Mouse (Mus musculus): ENCODE data around the gene Hyal1. TPM values are rescaled to one million over a fixed set of nuclear protein-coding genes. Genes with fewer than 3 reads are reported as not detected.

The Hyal1 gene
- total and polyA plus RNA-seq, 3 experiments = 1.3 to 3.4 TPM; not detected in 1

DNA sequence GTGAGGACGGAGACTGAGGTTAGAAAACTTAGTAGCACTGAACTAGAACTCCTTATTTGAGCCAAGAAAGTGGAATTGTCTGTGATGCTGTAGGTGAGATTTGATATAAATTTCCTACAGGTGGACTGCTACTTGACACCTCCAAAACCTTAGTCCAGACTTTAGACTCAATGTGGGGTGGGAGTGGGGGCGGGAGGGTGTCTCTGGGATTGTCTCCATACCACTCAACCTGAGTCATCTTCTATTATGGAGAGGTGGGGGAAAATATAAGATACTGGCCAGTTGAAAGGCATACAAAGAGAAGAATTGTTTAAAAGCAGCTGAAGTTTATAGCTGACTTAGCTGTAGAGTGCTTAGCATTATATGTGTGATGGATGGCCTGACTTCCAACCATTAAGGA is 21.0 kb upstream of the Hyal1 start:
- DNase-seq (ENCODE audit: low read depth, low spot score) = no peak
- peak overlapping the region; percentile 94 for H3K9ac ChIP-seq (ENCODE audit: control insufficient read depth, low read depth, low read length, poor library complexity, severe bottlenecking)
- H3K79me2 ChIP-seq (ENCODE audit: control insufficient read depth, insufficient read depth, low read length, poor library complexity) = peaks cover 35% of the 10 kb centered on the region
- no peaks in the 10 kb centered on the region for H3K27me3 ChIP-seq (ENCODE audit: control insufficient read depth in 1 of 2, insufficient read depth in 2 of 2, low read length in 2 of 2)
- peaks cover 10 to 29% of the 10 kb centered on the region in 2 experiments; a peak in 3 of 4 replicates for H3K36me3 ChIP-seq (ENCODE audit: control insufficient read depth in 1 of 2, insufficient read depth in 2 of 2, low read length in 2 of 2)
- peak overlapping the region; percentile 82 to 91 for H3K4me3 ChIP-seq (ENCODE audit: control insufficient read depth in 1 of 2, insufficient read depth in 1 of 2, low read depth in 2 of 2, low read length in 2 of 2)
- peaks cover 10 to 33% of the 10 kb centered on the region in 2 experiments for H3K4me1 ChIP-seq (ENCODE audit: control insufficient read depth in 1 of 2, insufficient read depth in 2 of 2, low read length in 2 of 2)
- peak overlapping the region; percentile 90 for H3K27ac ChIP-seq (ENCODE audit: control insufficient read depth, low read depth, low read length)
- no peaks in the 10 kb centered on the region for H3K9me3 ChIP-seq (replicated peaks; ENCODE audit: insufficient read depth, low read length)
- 0 out of 2 replicates have a peak, but pooled peaks have one; percentile 22 for TF ChIP-seq CHD1 (IDR thresholded peaks at IDR 0.05; ENCODE audit: low read depth, low read length)
- TF ChIP-seq POLR2AphosphoS2 (IDR thresholded peaks at IDR 0.05; ENCODE audit: low read length) = no peak

DNA sequence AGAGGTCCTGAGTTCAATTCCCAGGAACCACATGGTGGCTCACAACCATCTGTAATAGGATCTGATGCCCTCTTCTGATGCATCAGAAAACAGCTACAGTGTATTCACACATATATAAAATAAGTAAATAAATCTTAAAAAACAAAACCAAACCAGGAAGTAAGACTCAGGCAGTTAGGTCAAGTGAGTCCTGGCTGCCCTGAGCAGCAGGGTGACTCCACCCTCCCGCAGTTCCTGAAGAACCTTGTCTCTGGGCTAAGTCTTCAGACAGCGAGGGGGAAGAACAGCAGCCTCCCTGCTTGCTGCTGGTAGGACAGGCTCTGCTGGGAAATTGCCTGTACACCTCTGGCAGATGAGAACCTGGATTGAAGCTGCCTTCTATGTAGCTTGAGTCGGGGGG is 20.4 kb upstream of the Hyal1 start:
- Histone ChIP-seq H3K79me2 (ENCODE audit: control insufficient read depth, insufficient read depth, low read length, poor library complexity) (peaks cover 35% of the 10 kb centered on the region), H3K9me3 (replicated peaks; ENCODE audit: insufficient read depth, low read length) (no peaks in the 10 kb centered on the region), H3K36me3 (ENCODE audit: control insufficient read depth in 1 of 2, insufficient read depth in 2 of 2, low read length in 2 of 2) (peaks cover 10 to 29% of the 10 kb centered on the region in 2 experiments; a peak in 3 of 4 replicates), H3K4me3 (ENCODE audit: control insufficient read depth in 1 of 2, insufficient read depth in 1 of 2, low read depth in 2 of 2, low read length in 2 of 2) (peak overlapping the region; percentile 20 to 82; a peak in 3 of 4 replicates), H3K27me3 (ENCODE audit: control insufficient read depth in 1 of 2, insufficient read depth in 2 of 2, low read length in 2 of 2) (no peaks in the 10 kb centered on the region), H3K4me1 (ENCODE audit: control insufficient read depth in 1 of 2, insufficient read depth in 2 of 2, low read length in 2 of 2) (peaks cover 10 to 28% of the 10 kb centered on the region in 2 experiments), H3K9ac (ENCODE audit: control insufficient read depth, low read depth, low read length, poor library complexity, severe bottlenecking) (peak overlapping the region; percentile 94), H3K27ac (ENCODE audit: control insufficient read depth, low read depth, low read length) (peak overlapping the region; percentile 40)
- TF ChIP-seq TBP (IDR thresholded peaks at IDR 0.05; ENCODE audit: low read depth, low read length) (no peak), ELF1 (IDR thresholded peaks at IDR 0.05; ENCODE audit: low read depth, low read length) (peak; percentile 70)
- peak; percentile 50 for DNase-seq (ENCODE audit: low read depth, low spot score)

DNA sequence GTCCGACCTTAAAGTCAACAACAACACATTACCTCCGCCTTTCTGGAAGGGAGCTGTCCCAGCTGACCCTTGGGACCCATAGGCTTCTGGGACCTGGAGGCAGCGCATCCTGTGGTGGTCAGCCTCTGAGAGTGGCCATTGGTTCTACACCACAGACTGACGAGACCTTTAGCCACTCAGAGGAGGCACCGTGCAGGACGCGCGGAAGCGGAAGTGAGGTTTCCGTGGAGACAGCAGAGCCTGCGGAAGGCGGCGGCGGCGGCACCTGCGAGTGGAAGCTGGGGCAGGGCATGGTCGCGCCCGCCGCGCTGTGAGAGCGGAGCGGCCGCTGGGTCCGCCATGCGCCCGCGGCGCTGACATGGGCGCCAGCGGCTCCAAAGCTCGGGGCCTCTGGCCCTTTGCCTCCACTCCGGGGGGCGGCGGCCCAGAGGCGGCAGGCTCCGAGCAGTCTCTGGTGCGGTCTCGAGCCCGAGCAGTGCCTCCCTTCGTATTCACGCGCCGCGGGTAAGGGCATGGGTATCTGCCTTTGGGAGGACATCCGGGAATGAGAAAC is 13.6 kb upstream of the Hyal1 start, which contains the start of gene Tusc2:
Tusc2 (plus strand) TSS at position 227 of the 553 bp plus-strand sequence.
- Histone ChIP-seq H3K36me3 (ENCODE audit: control insufficient read depth in 1 of 2, insufficient read depth in 2 of 2, low read length in 2 of 2) (peaks cover 7% of the 10 kb centered on the region in 2 experiments), H3K4me3 (ENCODE audit: control insufficient read depth in 1 of 2, insufficient read depth in 1 of 2, low read depth in 2 of 2, low read length in 2 of 2) (peak within 1 kb of the TSS; percentile 69 to 89), H3K27me3 (ENCODE audit: control insufficient read depth in 1 of 2, insufficient read depth in 2 of 2, low read length in 2 of 2) (no peaks in the 10 kb centered on the region), H3K9me3 (replicated peaks; ENCODE audit: insufficient read depth, low read length) (no peaks in the 10 kb centered on the region), H3K4me1 (ENCODE audit: control insufficient read depth in 1 of 2, insufficient read depth in 2 of 2, low read length in 2 of 2) (peaks cover 0 to 16% of the 10 kb centered on the region in 2 experiments; a peak in 3 of 4 replicates), H3K79me2 (ENCODE audit: control insufficient read depth, insufficient read depth, low read length, poor library complexity) (peaks cover 9% of the 10 kb centered on the region), H3K9ac (ENCODE audit: control insufficient read depth, low read depth, low read length, poor library complexity, severe bottlenecking) (peak within 1 kb of the TSS; percentile 85), H3K27ac (ENCODE audit: control insufficient read depth, low read depth, low read length) (peak within 1 kb of the TSS; percentile 35; the same call in 1 of the 2 replicates)
- DNase-seq (ENCODE audit: low read depth, low spot score) = peak; percentile 96
- TF ChIP-seq UBTF (IDR thresholded peaks at IDR 0.05; ENCODE audit: borderline replicate concordance, insufficient read depth, low read depth, low read length) (peak; percentile 90; the same call in 1 of the 2 replicates), MYC (IDR thresholded peaks at IDR 0.05; ENCODE audit: low read depth, low read length) (no peak), HCFC1 (IDR thresholded peaks at IDR 0.05; ENCODE audit: low read depth, low read length) (peak; percentile 87), TCF12 (IDR thresholded peaks at IDR 0.05; ENCODE audit: low read depth, low read length) (no peak), POLR2A (IDR thresholded peaks at IDR 0.05; ENCODE audit: control insufficient read depth in 1 of 2, insufficient read depth in 1 of 2, low read depth in 1 of 2, low read length in 2 of 2, poor library complexity in 1 of 2) (peak; percentile 67 to 77), BHLHE40 (IDR thresholded peaks at IDR 0.05; ENCODE audit: borderline replicate concordance, low read depth, low read length) (no peak), POLR2AphosphoS2 (IDR thresholded peaks at IDR 0.05; ENCODE audit: low read length) (peak; percentile 98), CHD2 (IDR thresholded peaks at IDR 0.05; ENCODE audit: low read length) (peak; percentile 71), POLR2AphosphoS5 (IDR thresholded peaks at IDR 0.05; ENCODE audit: borderline replicate concordance, low read depth, low read length) (no peak), MAFK (IDR thresholded peaks at IDR 0.05; ENCODE audit: borderline replicate concordance, low read depth, low read length) (no peak), CTCF (IDR thresholded peaks at IDR 0.05 in 2 of 3, conservative IDR thresholded peaks at IDR 0.05 in 1 of 3; ENCODE audit: control insufficient read depth in 1 of 3, insufficient read depth in 1 of 3, low read depth in 2 of 3, low read length in 3 of 3, poor library complexity in 1 of 3, severe bottlenecking in 1 of 3) (no peak), RAD21 (IDR thresholded peaks at IDR 0.05; ENCODE audit: low read depth, low read length) (no peak), MXI1 (IDR thresholded peaks at IDR 0.05; ENCODE audit: low read depth, low read length) (peak; percentile 89; the same call in 1 of the 2 replicates), CHD1 (IDR thresholded peaks at IDR 0.05; ENCODE audit: low read depth, low read length) (no peak), USF1 (IDR thresholded peaks at IDR 0.05; ENCODE audit: low read depth, low read length) (peak; percentile 52), MYB (IDR thresholded peaks at IDR 0.05; ENCODE audit: low read depth, low read length) (no peak), E2F4 (IDR thresholded peaks at IDR 0.05; ENCODE audit: borderline replicate concordance, low read depth, low read length) (no peak), MAX (IDR thresholded peaks at IDR 0.05; ENCODE audit: low read length) (peak; percentile 31; the same call in 1 of the 2 replicates), SIN3A (IDR thresholded peaks at IDR 0.05; ENCODE audit: low read length) (peak; percentile 85), GATA1 (IDR thresholded peaks at IDR 0.05; ENCODE audit: low read depth, low read length) (no peak), ZKSCAN1 (IDR thresholded peaks at IDR 0.05; ENCODE audit: low read depth, low read length) (no peak), TBP (IDR thresholded peaks at IDR 0.05; ENCODE audit: low read depth, low read length) (0 out of 2 replicates have a peak, but pooled peaks have one; percentile 20), SMC3 (IDR thresholded peaks at IDR 0.05; ENCODE audit: low read depth, low read length) (no peak), ETS1 (IDR thresholded peaks at IDR 0.05; ENCODE audit: low read depth, low read length) (0 out of 2 replicates have a peak, but pooled peaks have one; percentile 19)

All from MEL (cell line).